Mouse (Mus musculus) cerebellum, postnatal 36 days (tissue): ENCODE data around the gene D17H6S53E.

Experiments used
- DNase-seq, 2 experiments: peaks; one replicate each; pipeline ENCODE4 v3.0.0; 2021 to 2022; ENCODE audit warnings: mixed read lengths in 2 of 2

D17H6S53E gene

GRCm38 (mm10) chr17:35133517-35133916 is 7.3 kb downstream of the D17H6S53E start:
- no peak for DNase-seq

GRCm38 (mm10) chr17:35134801-35135590 is 8.8 kb downstream of the D17H6S53E start, which contains the start of gene Bag6:
Gene Bag6, plus strand, starts transcription at chr17:35135178.
- peak; percentile 92 to 94 for DNase-seq

- DNase-seq, result no peak
These were observed 9.6 kb downstream of the D17H6S53E start for GRCm38 (mm10) chr17:35135591-35136320.

- no peak for DNase-seq
These were observed 13.1 kb downstream of the D17H6S53E start for GRCm38 (mm10) chr17:35139269-35139668.

GRCm38 (mm10) chr17:35140490-35140996 is 14.4 kb downstream of the D17H6S53E start:
- DNase-seq, result no peak

- no peak for DNase-seq
These were observed 15.8 kb downstream of the D17H6S53E start for GRCm38 (mm10) chr17:35141971-35142370.

- DNase-seq, result no peak
These were observed 20.0 kb downstream of the D17H6S53E start for GRCm38 (mm10) chr17:35146139-35146538.

GRCm38 (mm10) chr17:35147348-35147747 is 21.2 kb downstream of the D17H6S53E start:
- DNase-seq, result no peak

- DNase-seq, result no peak
These were observed 21.9 kb downstream of the D17H6S53E start for GRCm38 (mm10) chr17:35147922-35148639.

- DNase-seq, result no peak
These were observed 25.9 kb downstream of the D17H6S53E start for GRCm38 (mm10) chr17:35152121-35152520.

GRCm38 (mm10) chr17:35153077-35153476 is 26.9 kb downstream of the D17H6S53E start:
- no peak for DNase-seq

- DNase-seq, result no peak
These were observed 27.8 kb downstream of the D17H6S53E start for GRCm38 (mm10) chr17:35153931-35154330.

GRCm38 (mm10) chr17:35154616-35155015 is 28.4 kb downstream of the D17H6S53E start:
- no peak for DNase-seq

GRCm38 (mm10) chr17:35155451-35155850 is 29.3 kb downstream of the D17H6S53E start:
- DNase-seq, result no peak

- no peak for DNase-seq
These were observed 30.5 kb downstream of the D17H6S53E start for GRCm38 (mm10) chr17:35156461-35157200.

- DNase-seq, result no peak
These were observed 31.1 kb downstream of the D17H6S53E start for GRCm38 (mm10) chr17:35157254-35157653.

GRCm38 (mm10) chr17:35157661-35158175 is 31.5 kb downstream of the D17H6S53E start:
- no peak for DNase-seq

GRCm38 (mm10) chr17:35158850-35159593 is 32.8 kb downstream of the D17H6S53E start:
- no peak for DNase-seq

GRCm38 (mm10) chr17:35159638-35160037 is 33.5 kb downstream of the D17H6S53E start:
- DNase-seq, result no peak

- DNase-seq, result no peak
These were observed 35.2 kb downstream of the D17H6S53E start for GRCm38 (mm10) chr17:35161421-35161820.

GRCm38 (mm10) chr17:35162121-35162520 is 35.9 kb downstream of the D17H6S53E start:
- no peak for DNase-seq
